Mouse (Mus musculus) liver, embryonic 14.5 days (tissue): ENCODE measurements around the gene Gmds.
A peak's percentile ranks its signal among the peaks of the same experiment; 100 is the strongest.

Source experiments
- CTCF ChIP-seq: IDR thresholded peaks from 2 replicates; pipeline ENCODE4 v1.5.1; 2016; ENCODE audit warnings: antibody characterized with exemption, low read depth, control low read depth
- EP300 ChIP-seq: IDR thresholded peaks from 2 replicates; pipeline ENCODE4 v1.6.1; 2016; ENCODE audit warnings: antibody characterized with exemption, low read depth

GRCm38 (mm10) chr13:32272937-32273496 is 65.5 kb downstream of the Gmds start:
- TF ChIP-seq CTCF (peak; percentile 39), EP300 (no peak)
